Mouse (Mus musculus) hindbrain, embryonic 12.5 days (tissue): Measurements from ENCODE around the gene Cldnd2. TPM values are rescaled to one million over a fixed set of nuclear protein-coding genes. Genes with fewer than 3 reads are reported as not detected.
A peak's percentile ranks its signal among the peaks of the same experiment; 100 is the strongest.

Source experiments
- ATAC-seq: fragments of 200-750 bp; cut with Nextera tagmentation; 2 replicates; pipeline ENCODE4 v1.8.0; 2017; ENCODE audit warnings: moderate TSS enrichment; ENCODE audit not compliant: low FRiP score
- H3K27ac ChIP-seq: fragments of 300-500 bp; sonication (generic); 2 replicates; pipeline ENCODE4 v1.5.1; 2016; ENCODE audit warnings: mild to moderate bottlenecking
- H3K27me3 ChIP-seq: fragments of 300-500 bp; sonication (generic); 2 replicates; pipeline ENCODE4 v1.6.1; 2016; ENCODE audit warnings: mild to moderate bottlenecking
- H3K36me3 ChIP-seq: fragments of 300-500 bp; sonication (generic); 2 replicates; pipeline ENCODE4 v1.6.1; 2016; ENCODE audit warnings: mild to moderate bottlenecking
- H3K4me1 ChIP-seq: fragments of 300-500 bp; sonication (generic); 2 replicates; pipeline ENCODE4 v1.6.1; 2016
- H3K4me2 ChIP-seq: fragments of 300-500 bp; sonication (generic); replicated peaks from 2 replicates; pipeline ENCODE4 v1.6.1; 2016; ENCODE audit warnings: mild to moderate bottlenecking
- H3K4me3 ChIP-seq: fragments of 300-500 bp; sonication (generic); 2 replicates; pipeline ENCODE4 v1.5.1; 2016; ENCODE audit warnings: mild to moderate bottlenecking
- H3K9ac ChIP-seq: fragments of 300-500 bp; sonication (generic); 2 replicates; pipeline ENCODE4 v1.6.1; 2016; ENCODE audit warnings: mild to moderate bottlenecking, moderate library complexity
- H3K9me3 ChIP-seq: fragments of 300-500 bp; sonication (generic); replicated peaks from 2 replicates; pipeline ENCODE4 v1.6.1; 2016; ENCODE audit warnings: mild to moderate bottlenecking
- WGBS: fragments of 180-500 bp; shearing (Covaris S2); methylation state at CpG from one replicate; pipeline ENCODE4 v1.1.7; 2016; 5-methylcytosine and 5-hydroxymethylcytosine counted together
- polyA plus RNA-seq: library from polyadenylated mRNA; unstranded; fragments of >200 nt; fragmentation: Nextera tagmentation; extraction: Ambion mirVana; gene quantifications from 2 replicates; pipeline ENCODE4 v1.2.1, GENCODE M21; 2016

The Cldnd2 gene
- polyA plus RNA-seq, 1 experiment from 2014 or later: not detected

GRCm38 (mm10) chr7:43429500-43429899 is 11.1 kb upstream of the Cldnd2 start:
- Histone ChIP-seq H3K9ac (no peak overlapping the region), H3K36me3 (no peaks in the 10 kb centered on the region), H3K4me3 (no peak overlapping the region), H3K4me2 (no peak overlapping the region), H3K27ac (no peak overlapping the region), H3K4me1 (no peaks in the 10 kb centered on the region), H3K9me3 (no peaks in the 10 kb centered on the region), H3K27me3 (no peaks in the 10 kb centered on the region)
- 59% methylated on average over 4 of the region's 4 CpGs for WGBS
- no peak for ATAC-seq

GRCm38 (mm10) chr7:43432891-43433290 is 7.7 kb upstream of the Cldnd2 start:
- Histone ChIP-seq H3K36me3 (no peaks in the 10 kb centered on the region), H3K9me3 (no peaks in the 10 kb centered on the region), H3K4me2 (no peak overlapping the region), H3K27me3 (no peaks in the 10 kb centered on the region), H3K4me1 (no peaks in the 10 kb centered on the region), H3K27ac (no peak overlapping the region), H3K9ac (no peak overlapping the region), H3K4me3 (no peak overlapping the region)
- 79% methylated on average over 4 of the region's 4 CpGs for WGBS
- ATAC-seq: no peak

GRCm38 (mm10) chr7:43434676-43435075 is 5.9 kb upstream of the Cldnd2 start:
- WGBS: 86% methylated on average over 5 of the region's 5 CpGs
- Histone ChIP-seq H3K36me3 (no peaks in the 10 kb centered on the region), H3K4me1 (no peaks in the 10 kb centered on the region), H3K27ac (no peak overlapping the region), H3K9me3 (no peaks in the 10 kb centered on the region), H3K27me3 (no peaks in the 10 kb centered on the region), H3K4me2 (no peak overlapping the region), H3K4me3 (no peak overlapping the region), H3K9ac (no peak overlapping the region)
- no peak for ATAC-seq

- H3K4me2 ChIP-seq: no peak within 1 kb of the TSS
- no peaks in the 10 kb centered on the region for H3K36me3 ChIP-seq
- H3K9me3 ChIP-seq: no peaks in the 10 kb centered on the region
- no peaks in the 10 kb centered on the region for H3K27me3 ChIP-seq
- H3K4me3 ChIP-seq: no peak within 1 kb of the TSS
- no peak within 1 kb of the TSS for H3K9ac ChIP-seq
- 83% methylated on average over 10 of the region's 10 CpGs for WGBS
- ATAC-seq: no peak
- no peak within 1 kb of the TSS for H3K27ac ChIP-seq
- H3K4me1 ChIP-seq: no peaks in the 10 kb centered on the region
Observed at GRCm38 (mm10) chr7:43436341-43437255, 4.0 kb upstream of the Cldnd2 start, which contains the start of gene Nkg7. TSS of gene Nkg7 (plus strand) at chr7:43437073.

- no peak for ATAC-seq
- no peaks in the 10 kb centered on the region for H3K9me3 ChIP-seq
- WGBS: 87% methylated on average over 4 of the region's 4 CpGs
- H3K27ac ChIP-seq: no peak overlapping the region
- H3K4me3 ChIP-seq: no peak overlapping the region
- no peak overlapping the region for H3K9ac ChIP-seq
- no peak overlapping the region for H3K4me2 ChIP-seq
- peaks cover 8% of the 10 kb centered on the region for H3K4me1 ChIP-seq
- no peaks in the 10 kb centered on the region for H3K36me3 ChIP-seq
- H3K27me3 ChIP-seq: no peaks in the 10 kb centered on the region
Observed at GRCm38 (mm10) chr7:43438611-43439010, 2.0 kb upstream of the Cldnd2 start.

- Histone ChIP-seq H3K27me3 (no peaks in the 10 kb centered on the region), H3K4me3 (no peak overlapping the region), H3K4me1 (peaks cover 18% of the 10 kb centered on the region), H3K9ac (no peak overlapping the region), H3K9me3 (no peaks in the 10 kb centered on the region), H3K4me2 (no peak overlapping the region), H3K27ac (no peak overlapping the region), H3K36me3 (no peaks in the 10 kb centered on the region)
- ATAC-seq: no peak
- WGBS: 86% methylated on average over 3 of the region's 3 CpGs
Observed at GRCm38 (mm10) chr7:43441071-43441470, 489 bp downstream of the Cldnd2 start.

GRCm38 (mm10) chr7:43442684-43443083 is 2.1 kb downstream of the Cldnd2 start:
- H3K27ac ChIP-seq: peak overlapping the region; percentile 89
- H3K27me3 ChIP-seq: no peaks in the 10 kb centered on the region
- peaks cover 18% of the 10 kb centered on the region for H3K4me1 ChIP-seq
- H3K9me3 ChIP-seq: no peaks in the 10 kb centered on the region
- H3K36me3 ChIP-seq: no peaks in the 10 kb centered on the region
- peak overlapping the region; percentile 67 for H3K9ac ChIP-seq
- H3K4me2 ChIP-seq: peak overlapping the region; percentile 84
- 10% methylated on average over 9 of the region's 9 CpGs for WGBS
- peak overlapping the region; percentile 51 for H3K4me3 ChIP-seq
- 0 out of 2 replicates have a peak, but pooled peaks have one; percentile 11 for ATAC-seq

- peak; percentile 83 for ATAC-seq
- H3K4me1 ChIP-seq: peaks cover 18% of the 10 kb centered on the region
- H3K9me3 ChIP-seq: no peaks in the 10 kb centered on the region
- H3K27ac ChIP-seq: peak overlapping the region; percentile 89
- H3K9ac ChIP-seq: peak overlapping the region; percentile 67
- no peaks in the 10 kb centered on the region for H3K27me3 ChIP-seq
- H3K4me3 ChIP-seq: peak overlapping the region; percentile 51
- WGBS: under 1% methylated on average over 36 of the region's 36 CpGs
- H3K36me3 ChIP-seq: no peaks in the 10 kb centered on the region
- peak overlapping the region; percentile 84 for H3K4me2 ChIP-seq
Observed at GRCm38 (mm10) chr7:43443126-43443916, 2.7 kb downstream of the Cldnd2 start.

- Histone ChIP-seq H3K36me3 (no peaks in the 10 kb centered on the region), H3K9me3 (no peaks in the 10 kb centered on the region), H3K4me2 (peak within 1 kb of the TSS; percentile 84), H3K4me1 (peaks cover 18% of the 10 kb centered on the region), H3K27ac (peak within 1 kb of the TSS; percentile 89), H3K27me3 (no peaks in the 10 kb centered on the region), H3K4me3 (peak within 1 kb of the TSS; percentile 51), H3K9ac (peak within 1 kb of the TSS; percentile 67)
- peak; percentile 97 for ATAC-seq
- WGBS: under 1% methylated on average over 27 of the region's 27 CpGs
Observed at GRCm38 (mm10) chr7:43443917-43444293, 3.3 kb downstream of the Cldnd2 start, which contains the start of the genes Etfb and Gm45233. TSS of gene Etfb (plus strand) at chr7:43444083. TSS of gene Gm45233 (plus strand) at chr7:43444128.

- no peaks in the 10 kb centered on the region for H3K27me3 ChIP-seq
- WGBS: 91% methylated on average over 4 of the region's 4 CpGs
Observed at GRCm38 (mm10) chr7:43447801-43448200, 7.2 kb downstream of the Cldnd2 start.

GRCm38 (mm10) chr7:43448246-43448645 is 7.7 kb downstream of the Cldnd2 start:
- no peak overlapping the region for H3K4me2 ChIP-seq
- H3K36me3 ChIP-seq: peaks cover 5% of the 10 kb centered on the region; the same call in 1 of the 2 replicates
- no peak overlapping the region for H3K27ac ChIP-seq
- H3K27me3 ChIP-seq: no peaks in the 10 kb centered on the region
- peaks cover 10% of the 10 kb centered on the region for H3K4me1 ChIP-seq
- H3K4me3 ChIP-seq: no peak overlapping the region
- no peaks in the 10 kb centered on the region for H3K9me3 ChIP-seq
- ATAC-seq: no peak
- 100% methylated on average over 2 of the region's 3 CpGs for WGBS
- no peak overlapping the region for H3K9ac ChIP-seq

More at GRCm38 (mm10) chr7:43447801-43448200, 7.2 kb downstream of the Cldnd2 start:
- Histone ChIP-seq H3K9ac (no peak overlapping the region), H3K27ac (no peak overlapping the region), H3K4me2 (no peak overlapping the region), H3K36me3 (peaks cover under 1% of the 10 kb centered on the region; the same call in 1 of the 2 replicates), H3K4me3 (no peak overlapping the region), H3K9me3 (no peaks in the 10 kb centered on the region), H3K4me1 (peaks cover 13% of the 10 kb centered on the region)
- no peak for ATAC-seq

- no peak overlapping the region for H3K27ac ChIP-seq
- H3K4me1 ChIP-seq: peaks cover 4% of the 10 kb centered on the region; the same call in 1 of the 2 replicates
- no peaks in the 10 kb centered on the region for H3K9me3 ChIP-seq
- H3K27me3 ChIP-seq: no peaks in the 10 kb centered on the region
- H3K4me2 ChIP-seq: no peak overlapping the region
- no peak overlapping the region for H3K4me3 ChIP-seq
- no peak overlapping the region for H3K9ac ChIP-seq
- 94% methylated on average over 2 of the region's 2 CpGs for WGBS
- H3K36me3 ChIP-seq: peaks cover 21% of the 10 kb centered on the region
- ATAC-seq: no peak
Observed at GRCm38 (mm10) chr7:43449811-43450210, 9.2 kb downstream of the Cldnd2 start.
